In the genomic region with DNA sequence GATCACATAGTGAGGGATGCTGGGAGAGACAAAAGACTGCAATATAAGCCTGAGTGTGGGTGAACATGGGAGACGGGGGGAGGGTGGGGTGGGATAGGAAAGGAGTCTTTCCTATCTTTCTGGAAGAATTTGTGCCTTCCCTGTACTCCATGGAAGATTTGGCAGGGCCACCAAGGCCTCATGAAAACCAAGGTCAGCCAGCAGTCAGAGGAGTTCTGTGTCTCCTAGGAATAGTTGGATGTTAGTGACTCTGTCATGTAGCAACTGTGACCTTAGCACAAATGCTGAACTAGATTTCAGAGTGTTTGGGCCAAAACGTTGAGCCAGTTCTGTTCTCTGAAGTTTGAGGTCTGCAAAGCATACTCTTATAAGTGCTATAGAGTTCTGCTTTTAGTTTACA, we compare ENCODE assay signal across 17 mouse cellular contexts. TPM values are rescaled to one million over a fixed set of nuclear protein-coding genes. Genes with fewer than 3 reads are reported as not detected.
DNase-seq lines count a peak whose midpoint lies in the region.
"Had no signal": no experiment of that assay in that cellular context is flagged by ENCODE, and none has a peak within 500 bp of the region (broad histone marks: within the 10 kb centered on the region; RNA-seq: fewer than 3 reads in every experiment).

No protein-coding gene starts in this region.

- intact Hi-C loops in heart, postnatal 10 days (cut with DNase I), result no loop called here

- peak; percentile 94 for DNase-seq in heart, adult 11 months
- DNase-seq in heart, postnatal 4 days, result no peak
- peak; percentile 2 for DNase-seq in lung, postnatal 10 days
- no peak for DNase-seq in lung, adult 18-20 months
- peak; percentile 39 for DNase-seq in adrenal gland, postnatal 14 days
- peak; percentile 32 to 33 for DNase-seq in heart, postnatal 10 days
- no peak for DNase-seq in kidney, postnatal 14 days
- DNase-seq in right cerebral cortex, postnatal 25 days, result no peak
- DNase-seq: cerebellum, adult 2 months; gastrocnemius, postnatal 10 days; kidney, adult 8-10 months; kidney, postnatal 36 days; layer of hippocampus, postnatal 36 days; lung, adult 2 months; lung, postnatal 4 days; midbrain, embryonic 14.5 days had no signal

RNA-seq across cellular contexts. Expression of gene Slc16a2, which starts 36.1 kb away (rescaled TPM):
- total RNA-seq in heart, postnatal 4 days (2021), result 10 to 100 TPM; 24.6 to 27.7 TPM
- total RNA-seq in adrenal gland, postnatal 14 days (2021), result 34.7 and 54.2 TPM in 2 replicates
- 10 to 100 TPM; 19.2 to 19.8 TPM for total RNA-seq in heart, postnatal 10 days (2021)
- total RNA-seq: MEL had no signal

Comparison
In these comparisons a context has a peak if more than half of its experiments do, and no peak if none do; other contexts are left out.
1. DNase-seq: peak in heart, adult 11 months (single experiment), lung, postnatal 10 days (single experiment), adrenal gland, postnatal 14 days (single experiment) and heart, postnatal 10 days (2 of 2); none in heart, postnatal 4 days (single experiment), lung, adult 18-20 months (0 of 2), kidney, postnatal 14 days (single experiment) and right cerebral cortex, postnatal 25 days (single experiment).